Mouse (Mus musculus): ENCODE measurements around the gene Crot.
"Not testable (repeated sequence)": the region's sequence is repeated elsewhere in the genome, so short reads cannot be mapped to it uniquely, and the experiment has no call there.

The Crot gene

GRCm38 (mm10) chr5:8996686-8997512 lies at the start of gene Crot:
TSS of gene Crot (minus strand) at chr5:8997324.
- peak; percentile 95 for DNase-seq (ENCODE audit: low spot score)

GRCm38 (mm10) chr5:9045904-9046303 lies 48.8 kb upstream of the Crot start:
- no peak for DNase-seq (ENCODE audit: low spot score)

GRCm38 (mm10) chr5:9044821-9045220 lies 47.7 kb upstream of the Crot start:
- DNase-seq (ENCODE audit: low spot score), result no peak

GRCm38 (mm10) chr5:9043582-9044267 lies 46.6 kb upstream of the Crot start:
- no peak for DNase-seq (ENCODE audit: low spot score)

- DNase-seq (ENCODE audit: low spot score), result no peak
Measured at GRCm38 (mm10) chr5:9042721-9043416, 45.7 kb upstream of the Crot start.

- DNase-seq (ENCODE audit: low spot score), result no peak
Measured at GRCm38 (mm10) chr5:9040665-9041215, 43.6 kb upstream of the Crot start.

GRCm38 (mm10) chr5:9039978-9040377 lies 42.9 kb upstream of the Crot start:
- DNase-seq (ENCODE audit: low spot score), result no peak

- DNase-seq (ENCODE audit: low spot score), result no peak
Measured at GRCm38 (mm10) chr5:9037292-9037691, 40.2 kb upstream of the Crot start.

- no peak for DNase-seq (ENCODE audit: low spot score)
Measured at GRCm38 (mm10) chr5:9035457-9035856, 38.3 kb upstream of the Crot start.

GRCm38 (mm10) chr5:9034535-9034934 lies 37.4 kb upstream of the Crot start:
- no peak for DNase-seq (ENCODE audit: low spot score)

- DNase-seq (ENCODE audit: low spot score), result no peak
Measured at GRCm38 (mm10) chr5:9033843-9034242, 36.7 kb upstream of the Crot start.

- DNase-seq (ENCODE audit: low spot score), result no peak
Measured at GRCm38 (mm10) chr5:9032641-9033040, 35.5 kb upstream of the Crot start.

- no peak for DNase-seq (ENCODE audit: low spot score)
Measured at GRCm38 (mm10) chr5:9032101-9032590, 35.0 kb upstream of the Crot start.

GRCm38 (mm10) chr5:9028266-9028841 lies 31.2 kb upstream of the Crot start:
- no peak for DNase-seq (ENCODE audit: low spot score)

GRCm38 (mm10) chr5:9015352-9015751 lies 18.2 kb upstream of the Crot start:
- no peak for DNase-seq (ENCODE audit: low spot score)

GRCm38 (mm10) chr5:9014774-9015173 lies 17.6 kb upstream of the Crot start:
- DNase-seq (ENCODE audit: low spot score), result no peak

- no peak for DNase-seq (ENCODE audit: low spot score)
Measured at GRCm38 (mm10) chr5:9011374-9011773, 14.2 kb upstream of the Crot start.

GRCm38 (mm10) chr5:9010166-9010565 lies 13.0 kb upstream of the Crot start:
- no peak for DNase-seq (ENCODE audit: low spot score)

GRCm38 (mm10) chr5:9006585-9006984 lies 9.5 kb upstream of the Crot start:
- not testable (repeated sequence) for DNase-seq (ENCODE audit: low spot score)

- not testable (repeated sequence) for DNase-seq (ENCODE audit: low spot score)
Measured at GRCm38 (mm10) chr5:9000006-9000405, 2.9 kb upstream of the Crot start.

- DNase-seq (ENCODE audit: low spot score), result no peak
Measured at GRCm38 (mm10) chr5:8999108-8999507, 2.0 kb upstream of the Crot start.

- DNase-seq (ENCODE audit: low spot score), result no peak
Measured at GRCm38 (mm10) chr5:8997513-8997895, 380 bp upstream of the Crot start.

Data from testis, postnatal 10 days (tissue).